Mouse (Mus musculus) regulatory T cell (primary cell): Measurements from ENCODE around the gene Pcp4.
"Not testable (repeated sequence)": the region's sequence is repeated elsewhere in the genome, so short reads cannot be mapped to it uniquely, and the experiment has no call there.

Experiments used
- in situ Hi-C: fragments of 300-600 bp; cut with MboI, MseI; formaldehyde crosslinking; loops from one replicate; pipeline ENCODE4 v1.15.1; 2025; ENCODE audit warnings: high pct_unique_total_duplicates

Gene Pcp4

GRCm38 (mm10) chr16:96467445-96467844, at the start of gene Pcp4:
Gene Pcp4, plus strand, starts transcription at chr16:96467606.
- in situ Hi-C loops, result no loop called here

- in situ Hi-C loops, result no loop called here
These were observed 42.4 kb upstream of the Pcp4 start for GRCm38 (mm10) chr16:96425044-96425443.

- in situ Hi-C loops, result no loop called here
These were observed 40.7 kb upstream of the Pcp4 start for GRCm38 (mm10) chr16:96426671-96427070.

- in situ Hi-C loops, result no loop called here
These were observed 38.4 kb upstream of the Pcp4 start for GRCm38 (mm10) chr16:96429046-96429445.

GRCm38 (mm10) chr16:96433266-96433665, 34.1 kb upstream of the Pcp4 start:
- in situ Hi-C loops, result no loop called here

GRCm38 (mm10) chr16:96434024-96434785, 33.2 kb upstream of the Pcp4 start:
- in situ Hi-C loops, result no loop called here

- in situ Hi-C loops, result loop anchor here (5.0 kb wide), 1 partner anchor 57 kb away; no protein-coding TSS in a partner anchor
These were observed 28.5 kb upstream of the Pcp4 start for GRCm38 (mm10) chr16:96438946-96439345.

GRCm38 (mm10) chr16:96439682-96440081, 27.7 kb upstream of the Pcp4 start:
- in situ Hi-C loops, result loop anchor here (5.0 kb wide), 1 partner anchor 57 kb away; no protein-coding TSS in a partner anchor

- in situ Hi-C loops, result no loop called here
These were observed 26.5 kb upstream of the Pcp4 start for GRCm38 (mm10) chr16:96440871-96441270.

- in situ Hi-C loops, result no loop called here
These were observed 25.6 kb upstream of the Pcp4 start for GRCm38 (mm10) chr16:96441826-96442225.

GRCm38 (mm10) chr16:96443468-96443867, 23.9 kb upstream of the Pcp4 start, which contains the start of gene Itgb2l:
Gene Itgb2l, minus strand, starts transcription at chr16:96443619.
- in situ Hi-C loops, result no loop called here

- in situ Hi-C loops, result not testable (repeated sequence)
These were observed 16.5 kb upstream of the Pcp4 start for GRCm38 (mm10) chr16:96450871-96451270.

- in situ Hi-C loops, result no loop called here
These were observed 13.3 kb upstream of the Pcp4 start for GRCm38 (mm10) chr16:96454086-96454485.

GRCm38 (mm10) chr16:96457612-96458011, 9.8 kb upstream of the Pcp4 start:
- in situ Hi-C loops, result no loop called here

- in situ Hi-C loops, result no loop called here
These were observed 8.1 kb upstream of the Pcp4 start for GRCm38 (mm10) chr16:96459356-96459755.

GRCm38 (mm10) chr16:96460788-96461187, 6.6 kb upstream of the Pcp4 start:
- in situ Hi-C loops, result no loop called here

GRCm38 (mm10) chr16:96468011-96468410, 605 bp downstream of the Pcp4 start:
- in situ Hi-C loops, result no loop called here

- in situ Hi-C loops, result no loop called here
These were observed 1.3 kb downstream of the Pcp4 start for GRCm38 (mm10) chr16:96468698-96469097.

GRCm38 (mm10) chr16:96469640-96470039, 2.2 kb downstream of the Pcp4 start:
- in situ Hi-C loops, result no loop called here

GRCm38 (mm10) chr16:96472361-96472760, 5.0 kb downstream of the Pcp4 start:
- in situ Hi-C loops, result no loop called here

- in situ Hi-C loops, result no loop called here
These were observed 5.4 kb downstream of the Pcp4 start for GRCm38 (mm10) chr16:96472816-96473215.

GRCm38 (mm10) chr16:96474185-96474584, 6.8 kb downstream of the Pcp4 start:
- in situ Hi-C loops, result no loop called here

GRCm38 (mm10) chr16:96481791-96482190, 14.4 kb downstream of the Pcp4 start:
- in situ Hi-C loops, result no loop called here
